Mouse (Mus musculus) retina, postnatal 7 days (tissue): ENCODE measurements around the gene Epc2.

ENCODE experiments used
- DNase-seq: peaks from one replicate; pipeline ENCODE4 v3.0.0-alpha.2; 2012; ENCODE audit warnings: low read depth, low spot score

Epc2 gene

DNA sequence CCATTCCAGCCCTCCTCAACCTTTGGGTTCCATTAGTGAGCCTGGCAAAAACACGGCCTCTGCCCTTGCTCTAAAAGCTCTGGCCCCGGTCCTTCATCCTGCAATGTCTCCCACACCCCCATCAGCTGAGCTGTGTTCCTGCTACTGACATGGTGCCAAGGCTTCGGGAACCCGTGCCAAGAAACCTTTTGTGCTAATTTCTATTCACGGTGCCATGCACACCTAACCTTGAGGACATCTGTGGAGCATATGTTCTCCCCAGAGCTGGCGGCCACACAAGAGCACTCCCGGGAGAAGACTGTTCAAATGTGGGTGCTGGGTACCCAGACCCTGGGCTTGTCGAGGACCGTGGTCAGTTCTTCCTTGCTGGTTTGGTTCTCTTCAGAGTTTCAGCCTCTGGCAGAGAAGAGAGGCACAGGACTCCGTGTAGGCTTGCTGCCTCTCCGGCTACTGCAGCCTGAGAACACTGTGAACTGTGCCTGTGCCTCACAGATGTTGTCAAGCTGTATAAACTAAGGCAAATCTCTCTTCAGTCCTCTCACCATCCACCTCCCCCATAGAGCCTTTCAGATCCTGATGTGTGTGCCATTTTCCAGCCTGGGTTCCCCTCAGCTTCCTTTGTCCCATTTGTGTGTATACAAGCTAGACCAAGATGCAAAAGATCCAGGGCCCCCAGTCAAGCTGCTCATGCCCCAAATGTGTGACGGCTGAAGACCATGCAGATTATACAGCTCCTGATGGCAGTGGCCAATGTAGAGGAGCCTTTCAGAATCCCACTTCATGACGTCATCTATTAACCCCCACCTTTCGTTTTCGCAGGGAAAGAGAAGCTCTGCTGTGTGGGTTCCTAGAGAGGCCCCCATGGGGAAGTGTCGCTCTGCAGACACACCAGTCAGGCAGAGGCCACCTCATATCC, 118.8 kb downstream of the Epc2 start:
- no peak for DNase-seq

DNA sequence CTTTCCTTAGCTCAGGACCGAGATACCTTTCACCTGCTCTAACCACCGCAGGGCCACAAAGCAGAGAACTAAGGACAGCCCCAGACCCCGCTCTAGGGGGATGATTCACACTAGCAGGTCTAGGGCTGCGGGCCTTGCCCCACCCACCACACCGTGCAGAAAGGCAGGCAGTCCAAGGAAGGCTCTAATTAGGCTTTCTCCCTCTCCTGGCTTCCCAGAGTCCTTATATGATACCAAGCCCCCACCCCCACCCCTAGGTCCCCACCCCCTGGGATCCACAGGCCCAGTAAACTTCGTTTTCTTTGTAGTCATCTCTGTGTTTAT, 119.5 kb downstream of the Epc2 start:
- DNase-seq, result no peak

DNA sequence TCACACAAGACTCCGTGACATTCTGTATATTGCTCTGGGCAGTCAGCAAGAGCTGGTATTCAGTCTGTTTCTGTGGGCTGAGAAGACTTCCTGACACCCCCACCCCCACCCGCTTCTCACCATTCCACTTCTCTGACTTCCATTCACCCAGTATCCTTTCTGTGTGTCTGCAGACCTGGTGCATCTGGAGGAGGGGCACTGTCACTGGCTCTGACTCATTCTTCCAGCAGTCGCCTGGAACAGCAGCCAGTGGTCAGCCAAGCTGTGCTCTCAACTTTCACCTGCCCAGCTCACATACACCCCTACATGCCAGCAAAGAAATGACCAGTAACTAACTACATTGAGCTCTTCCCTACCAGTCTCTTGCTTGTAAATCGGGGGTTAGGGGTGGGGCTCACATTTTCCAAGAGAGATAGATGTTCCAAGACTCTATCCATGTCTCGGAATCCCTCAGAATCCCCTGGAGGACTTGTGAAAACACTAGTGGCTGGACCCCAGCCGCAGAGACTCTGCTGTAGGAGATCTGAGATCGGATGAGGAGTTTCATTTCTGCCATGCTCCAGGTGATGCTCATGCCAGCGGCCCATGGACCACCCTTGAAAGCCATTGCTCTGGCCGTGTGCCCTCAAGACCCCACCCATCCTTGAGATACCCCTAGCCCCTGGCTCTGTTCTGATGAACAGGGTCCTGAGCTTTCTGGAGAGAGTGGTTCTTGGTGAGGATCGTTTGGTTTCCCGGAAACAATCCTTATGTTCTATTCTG, 120.1 kb downstream of the Epc2 start:
- DNase-seq, result no peak

- no peak for DNase-seq
These were observed 120.9 kb downstream of the Epc2 start for GRCm38 (mm10) chr2:49572111-49572642.

GRCm38 (mm10) chr2:49572684-49573083, 121.4 kb downstream of the Epc2 start:
- no peak for DNase-seq

- DNase-seq, result no peak
These were observed 122.0 kb downstream of the Epc2 start for GRCm38 (mm10) chr2:49573282-49573681.

GRCm38 (mm10) chr2:49580585-49580984, 129.3 kb downstream of the Epc2 start:
- DNase-seq, result no peak

DNA sequence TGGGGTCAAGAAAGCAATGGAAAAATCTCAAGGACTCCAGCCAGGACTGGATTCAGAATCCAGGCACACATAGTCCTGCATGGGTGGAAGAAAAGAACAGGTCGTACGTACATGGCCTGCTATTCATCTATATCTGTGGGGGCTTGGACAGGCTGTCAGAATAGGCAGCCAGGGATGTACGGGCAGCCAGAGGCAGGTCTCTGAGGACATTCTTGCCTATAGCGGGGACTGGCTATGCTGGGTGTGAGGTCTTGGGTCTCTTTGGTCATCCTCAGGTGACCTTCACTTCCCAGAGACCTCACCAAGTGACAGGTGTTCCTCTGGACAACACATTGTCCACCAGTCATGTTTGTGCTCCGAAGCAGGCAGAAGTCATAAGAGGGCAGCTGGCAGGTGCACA, 131.3 kb downstream of the Epc2 start:
- DNase-seq, result no peak

- DNase-seq, result no peak
These were observed 132.0 kb downstream of the Epc2 start for GRCm38 (mm10) chr2:49583311-49583710.

DNA sequence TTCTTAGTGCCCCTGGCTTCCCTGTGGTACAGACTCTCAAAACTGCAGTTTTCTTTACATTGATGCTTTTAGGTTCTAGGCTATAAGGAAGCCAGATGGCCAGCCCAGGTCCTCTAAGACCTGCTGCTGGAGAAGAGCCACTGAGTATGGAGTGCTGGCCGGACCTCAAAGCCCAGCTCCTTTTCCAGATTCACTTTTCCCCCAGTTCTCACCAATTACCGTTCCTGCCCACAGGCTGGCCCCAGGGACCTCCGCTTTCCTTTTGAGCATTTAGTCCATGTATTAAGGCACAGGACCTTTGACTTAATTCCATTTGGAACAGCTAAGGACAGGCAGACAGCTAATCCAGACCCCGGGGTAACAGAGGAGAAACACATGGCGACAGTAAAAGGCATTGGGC, 139.2 kb downstream of the Epc2 start:
- DNase-seq, result no peak

GRCm38 (mm10) chr2:49592926-49593325, 141.6 kb downstream of the Epc2 start:
- no peak for DNase-seq

- no peak for DNase-seq
These were observed 143.6 kb downstream of the Epc2 start for GRCm38 (mm10) chr2:49594886-49595285.

GRCm38 (mm10) chr2:49596318-49596717, 145.0 kb downstream of the Epc2 start:
- no peak for DNase-seq

GRCm38 (mm10) chr2:49600021-49600681, 148.9 kb downstream of the Epc2 start:
- DNase-seq, result no peak
